Mouse (Mus musculus) CD4-positive, CD25-positive, alpha-beta regulatory T cell (primary cell): ENCODE results near the gene Reln. TPM values are rescaled to one million over a fixed set of nuclear protein-coding genes. Genes with fewer than 3 reads are reported as not detected.

Source experiments
- polyA plus RNA-seq: library from polyadenylated mRNA; unstranded; fragments of 100-300 nt; shearing (Covaris generic); gene quantifications from one replicate; pipeline ENCODE4 v1.2.1, GENCODE M21; 2017

Gene Reln
- polyA plus RNA-seq: 0.20 TPM

GRCm38 (mm10) chr5:22344556-22344975 is at the start of gene Reln:
Gene Reln, minus strand, starts transcription at chr5:22344702.

GRCm38 (mm10) chr5:21865346-21866107 is 479.0 kb downstream of the Reln start, which contains the start of gene Slc26a5:
Gene Slc26a5, minus strand, starts transcription at chr5:21865604.

Other genes starting within 250 kb of the Reln start
- gene Orc5, start 205.7 kb upstream of the Reln start, polyA plus RNA-seq: 59.5 TPM